Mouse (Mus musculus): ENCODE results near the gene Bri3bp.

Bri3bp gene

DNA sequence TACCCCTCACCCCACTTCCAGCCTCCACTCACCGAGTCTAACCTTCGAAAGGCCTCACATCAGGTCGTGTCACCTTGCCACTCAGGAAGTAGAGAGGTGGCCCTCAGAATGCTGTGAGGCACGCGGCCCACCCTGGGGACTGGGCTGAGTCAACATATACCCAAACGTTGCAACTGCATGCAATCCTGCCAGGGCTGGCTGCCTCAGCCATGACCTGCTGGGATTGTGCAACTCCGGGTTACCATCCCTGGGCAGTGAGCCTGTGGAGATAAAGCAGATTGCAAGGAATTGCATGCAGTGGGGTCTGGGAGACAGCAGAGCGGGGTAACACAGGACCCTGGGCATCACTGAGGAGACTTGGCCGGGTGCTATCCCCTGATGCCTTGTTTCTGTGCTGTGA lies 11.2 kb downstream of the Bri3bp start:
- in situ Hi-C loops (cut with MboI) = no loop called here

- in situ Hi-C loops (cut with MboI) = no loop called here
Observed at GRCm38 (mm10) chr5:125456100-125456499, 14.7 kb downstream of the Bri3bp start.

DNA sequence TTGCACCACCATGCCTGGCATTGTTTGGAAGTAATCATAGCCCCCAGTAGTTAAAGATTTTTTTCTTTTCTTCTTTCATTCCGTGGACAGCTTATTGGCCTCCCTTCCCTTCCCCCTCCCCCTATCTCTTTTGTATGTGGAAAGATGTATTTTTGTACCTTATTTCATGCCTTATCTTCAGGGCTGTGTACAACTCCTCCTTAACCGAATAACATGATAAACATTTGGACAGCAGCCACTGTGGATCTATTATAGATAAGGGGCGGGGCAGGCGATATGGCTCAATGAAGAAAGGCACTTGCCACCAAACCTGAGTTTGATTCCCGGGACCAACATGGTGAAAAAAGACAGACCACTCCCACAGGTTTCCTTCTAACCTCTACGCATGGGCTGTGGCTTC lies 16.2 kb downstream of the Bri3bp start:
- in situ Hi-C loops (cut with MboI) = no loop called here

GRCm38 (mm10) chr5:125460574-125460973 lies 19.2 kb downstream of the Bri3bp start:
- in situ Hi-C loops (cut with MboI) = no loop called here

- in situ Hi-C loops (cut with MboI) = no loop called here
Observed at GRCm38 (mm10) chr5:125461868-125462445, 20.6 kb downstream of the Bri3bp start.

DNA sequence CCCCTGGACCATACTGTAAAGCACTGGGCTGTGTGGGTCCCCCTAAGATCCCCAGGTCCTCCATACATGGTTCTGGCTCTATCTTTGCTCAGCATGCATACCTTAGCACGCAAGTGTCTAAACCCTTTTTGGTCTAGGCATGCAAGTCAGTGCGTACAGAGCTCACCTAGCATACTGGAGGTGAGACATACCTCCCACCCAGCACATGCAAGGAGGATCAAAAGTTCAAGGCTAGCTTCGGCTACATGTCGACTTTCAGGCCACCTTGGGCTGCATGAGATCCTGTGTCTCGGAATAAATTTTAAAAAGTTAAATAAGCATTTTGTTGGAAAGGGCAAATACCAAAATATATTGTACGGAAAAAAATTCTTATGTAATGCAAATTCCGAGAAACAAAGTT lies 23.8 kb downstream of the Bri3bp start:
- in situ Hi-C loops (cut with MboI) = no loop called here

GRCm38 (mm10) chr5:125465701-125466106 lies 24.3 kb downstream of the Bri3bp start:
- in situ Hi-C loops (cut with MboI) = no loop called here

DNA sequence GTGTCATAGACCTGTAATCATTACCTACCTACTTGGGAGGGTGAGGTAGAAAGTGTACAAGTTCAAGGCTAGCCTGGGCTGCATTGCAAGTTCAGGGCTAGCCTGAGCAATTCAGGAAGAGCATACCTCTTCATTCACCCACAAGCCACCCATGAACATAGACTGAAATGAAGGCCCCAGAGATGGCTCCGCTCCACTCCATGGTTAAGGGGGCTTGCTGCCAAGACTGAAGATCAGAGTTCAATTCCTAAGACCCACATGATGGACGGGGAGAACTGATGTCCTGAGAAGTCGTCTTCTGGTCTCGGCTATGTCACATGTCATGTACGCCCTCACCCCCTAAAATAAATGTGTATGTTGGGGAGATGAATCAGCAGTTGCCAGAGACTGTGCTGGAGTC lies 25.1 kb downstream of the Bri3bp start:
- in situ Hi-C loops (cut with MboI) = no loop called here

- in situ Hi-C loops (cut with MboI) = no loop called here
Observed at GRCm38 (mm10) chr5:125467261-125467660, 25.9 kb downstream of the Bri3bp start.

GRCm38 (mm10) chr5:125470713-125471112 lies 29.3 kb downstream of the Bri3bp start:
- in situ Hi-C loops (cut with MboI) = no loop called here

DNA sequence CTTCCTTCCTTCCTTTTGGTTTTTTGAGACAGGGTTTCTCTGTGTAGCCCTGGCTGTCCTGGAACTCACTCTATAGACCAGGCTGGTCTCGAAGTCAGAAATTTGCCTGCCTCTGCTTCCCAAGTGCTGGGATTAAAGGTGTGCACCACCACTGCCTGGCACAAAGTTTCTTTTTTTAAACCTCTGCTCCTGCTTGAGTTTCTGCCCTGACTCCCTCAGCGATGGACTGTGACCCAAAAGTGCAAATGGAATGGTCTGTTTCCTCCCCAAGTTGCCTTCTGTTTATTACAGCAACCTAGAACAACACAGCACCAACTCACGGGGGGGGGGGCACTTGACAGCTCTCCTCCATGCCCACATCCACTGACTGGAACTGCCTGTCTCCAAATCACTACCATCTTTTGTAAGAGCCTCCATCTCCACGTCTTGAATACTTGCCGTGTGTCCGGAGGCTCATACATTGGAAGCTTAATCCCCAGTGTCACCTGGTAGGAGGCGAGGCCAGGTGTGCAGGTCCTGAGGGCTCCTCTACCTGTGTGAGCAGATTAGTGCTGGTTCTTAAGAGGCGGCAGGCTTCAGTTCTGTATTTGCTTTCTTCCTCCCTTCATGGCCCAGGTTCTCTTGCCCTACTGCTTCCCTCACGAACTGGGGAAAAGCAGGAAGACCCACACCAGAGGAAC lies 31.6 kb downstream of the Bri3bp start:
- in situ Hi-C loops (cut with MboI) = no loop called here

DNA sequence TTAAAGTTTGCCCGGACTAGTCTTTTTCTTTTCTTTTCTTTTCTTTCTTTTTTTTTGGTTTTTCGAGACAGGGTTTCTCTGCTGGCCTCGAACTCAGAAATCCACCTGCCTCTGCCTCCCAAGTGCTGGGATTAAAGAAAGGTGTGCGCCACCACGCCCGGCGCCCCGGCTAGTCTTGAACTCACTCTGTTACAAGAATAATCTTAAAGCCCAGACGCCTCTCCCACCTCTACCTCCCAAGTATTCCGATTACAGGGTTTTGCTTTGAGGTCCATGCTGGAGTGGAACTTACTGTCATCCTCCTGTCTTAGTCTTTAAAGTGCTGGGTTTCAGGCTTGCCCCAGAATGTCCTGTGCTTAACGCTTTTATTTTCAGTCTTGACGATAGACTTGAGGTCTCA lies 33.7 kb downstream of the Bri3bp start:
- in situ Hi-C loops (cut with MboI) = no loop called here

DNA sequence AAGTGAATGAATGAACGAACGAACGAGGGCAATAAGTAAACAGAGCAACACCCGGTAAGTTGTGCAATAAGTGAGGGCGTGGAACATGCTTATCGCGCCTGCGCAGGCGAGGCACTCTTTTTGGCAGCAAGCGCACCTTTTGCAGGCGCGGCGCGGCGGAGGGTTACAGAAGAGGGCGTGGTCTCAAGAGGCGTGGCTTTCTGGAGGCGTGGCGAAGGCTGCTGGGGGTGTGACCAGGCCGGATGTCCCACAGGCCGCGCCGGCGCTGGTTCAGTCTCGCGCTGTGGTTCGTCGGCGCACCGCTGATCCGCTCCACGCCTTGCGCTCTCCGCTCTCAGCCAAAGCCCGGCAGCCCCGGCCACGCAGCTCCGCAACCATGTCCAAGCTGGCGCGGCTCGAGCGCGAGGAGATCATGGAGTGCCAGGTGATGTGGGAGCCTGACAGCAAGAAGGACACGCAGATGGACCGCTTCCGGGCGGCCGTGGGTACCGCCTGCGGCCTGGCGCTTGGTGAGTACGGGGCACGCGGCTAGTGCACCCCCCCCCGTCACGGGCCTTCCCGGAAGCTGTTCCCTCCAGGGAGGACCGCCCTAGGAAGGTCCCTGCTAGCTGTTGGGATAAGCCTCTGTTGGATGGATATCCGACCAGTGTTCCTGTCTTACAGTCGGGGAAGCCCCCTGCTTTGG lies 34.4 kb downstream of the Bri3bp start, which contains the start of gene Aacs:
Gene Aacs (plus strand): TSS at position 214 of the 685 bp plus-strand sequence.
- in situ Hi-C loops (cut with MboI) = no loop called here

- in situ Hi-C loops (cut with MboI) = no loop called here
Observed at GRCm38 (mm10) chr5:125476286-125476625, 34.9 kb downstream of the Bri3bp start.

DNA sequence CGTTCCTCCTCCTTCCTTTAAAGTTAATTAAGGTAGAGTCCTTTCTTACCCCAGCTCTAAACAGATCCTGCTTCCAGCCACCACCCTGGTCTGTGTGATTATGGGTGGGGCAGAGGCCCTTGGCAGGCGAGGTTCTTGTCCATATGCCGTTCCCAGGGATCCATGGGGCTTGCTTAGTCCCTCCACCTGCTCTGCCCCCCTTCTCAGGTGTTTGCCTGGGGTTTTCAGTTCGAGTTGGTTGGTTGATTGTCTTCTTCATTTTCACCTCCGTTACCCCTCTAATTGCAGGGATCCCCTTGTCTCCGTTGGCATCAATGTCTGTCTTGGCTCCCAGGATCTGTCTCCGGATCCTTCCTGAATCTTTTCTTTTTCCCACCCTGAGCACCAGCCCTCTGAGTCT lies 35.4 kb downstream of the Bri3bp start:
- in situ Hi-C loops (cut with MboI) = no loop called here

DNA sequence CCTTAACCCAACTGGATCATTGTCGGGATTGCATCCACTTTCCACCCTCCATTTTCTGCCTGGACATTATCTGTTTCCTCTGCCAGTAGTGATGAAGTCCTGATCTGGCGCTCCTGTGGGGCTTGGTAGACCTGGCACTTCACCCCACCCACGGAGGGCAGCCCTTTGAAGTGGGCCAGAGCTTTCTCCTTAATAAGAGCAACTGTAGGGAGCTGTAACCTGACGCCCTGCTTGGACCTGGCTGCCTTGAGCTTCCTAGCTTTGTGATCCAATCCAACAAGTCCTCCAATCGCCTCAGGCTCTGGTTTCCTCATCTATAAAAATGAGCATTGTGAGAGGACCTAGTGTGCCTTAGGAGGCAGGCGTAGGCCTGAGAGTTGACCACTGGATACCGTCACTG lies 36.2 kb downstream of the Bri3bp start:
- in situ Hi-C loops (cut with MboI) = no loop called here

- in situ Hi-C loops (cut with MboI) = no loop called here
Observed at GRCm38 (mm10) chr5:125478037-125478436, 36.7 kb downstream of the Bri3bp start.

GRCm38 (mm10) chr5:125479376-125479775 lies 38.0 kb downstream of the Bri3bp start:
- in situ Hi-C loops (cut with MboI) = no loop called here

DNA sequence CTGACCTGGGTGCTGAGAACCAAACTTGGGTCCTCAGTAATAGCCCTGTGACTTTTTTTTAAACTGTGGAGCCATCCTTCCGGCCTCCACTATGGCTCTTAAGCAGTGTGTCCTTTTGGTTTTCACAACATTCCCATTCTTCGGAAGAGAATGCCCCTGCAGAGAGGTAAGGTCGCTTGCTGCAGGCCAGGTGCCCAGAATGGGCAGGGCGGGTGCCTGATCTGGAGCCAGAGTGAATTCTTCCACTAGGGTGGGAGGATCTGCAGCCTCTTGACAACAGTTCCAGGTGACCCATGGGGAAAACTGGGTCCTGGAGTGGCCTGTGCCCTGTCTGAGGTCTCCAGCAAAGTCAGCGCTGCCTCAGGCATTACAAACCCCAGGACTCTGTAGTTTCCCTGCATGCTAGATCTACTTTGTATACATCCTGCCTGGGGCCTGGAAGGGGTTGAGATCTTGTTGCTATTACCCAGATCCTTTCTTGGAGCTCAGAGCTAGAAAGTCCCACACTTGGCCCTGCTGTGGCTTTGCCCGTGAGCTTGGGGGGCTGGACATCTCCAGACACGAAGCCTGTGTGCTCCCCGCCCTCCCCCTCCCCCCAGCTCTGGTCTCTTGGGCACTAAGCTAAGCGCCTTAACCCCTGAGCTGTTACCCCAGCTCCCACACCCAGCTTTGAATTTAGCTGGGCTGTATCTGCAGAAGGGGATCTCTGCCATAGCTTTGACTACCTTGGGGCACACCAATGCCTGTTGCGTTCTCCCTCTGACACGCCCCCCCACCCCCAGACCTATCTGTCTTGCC lies 39.3 kb downstream of the Bri3bp start:
- in situ Hi-C loops (cut with MboI) = no loop called here

GRCm38 (mm10) chr5:125482474-125482873 lies 41.1 kb downstream of the Bri3bp start:
- in situ Hi-C loops (cut with MboI) = no loop called here

DNA sequence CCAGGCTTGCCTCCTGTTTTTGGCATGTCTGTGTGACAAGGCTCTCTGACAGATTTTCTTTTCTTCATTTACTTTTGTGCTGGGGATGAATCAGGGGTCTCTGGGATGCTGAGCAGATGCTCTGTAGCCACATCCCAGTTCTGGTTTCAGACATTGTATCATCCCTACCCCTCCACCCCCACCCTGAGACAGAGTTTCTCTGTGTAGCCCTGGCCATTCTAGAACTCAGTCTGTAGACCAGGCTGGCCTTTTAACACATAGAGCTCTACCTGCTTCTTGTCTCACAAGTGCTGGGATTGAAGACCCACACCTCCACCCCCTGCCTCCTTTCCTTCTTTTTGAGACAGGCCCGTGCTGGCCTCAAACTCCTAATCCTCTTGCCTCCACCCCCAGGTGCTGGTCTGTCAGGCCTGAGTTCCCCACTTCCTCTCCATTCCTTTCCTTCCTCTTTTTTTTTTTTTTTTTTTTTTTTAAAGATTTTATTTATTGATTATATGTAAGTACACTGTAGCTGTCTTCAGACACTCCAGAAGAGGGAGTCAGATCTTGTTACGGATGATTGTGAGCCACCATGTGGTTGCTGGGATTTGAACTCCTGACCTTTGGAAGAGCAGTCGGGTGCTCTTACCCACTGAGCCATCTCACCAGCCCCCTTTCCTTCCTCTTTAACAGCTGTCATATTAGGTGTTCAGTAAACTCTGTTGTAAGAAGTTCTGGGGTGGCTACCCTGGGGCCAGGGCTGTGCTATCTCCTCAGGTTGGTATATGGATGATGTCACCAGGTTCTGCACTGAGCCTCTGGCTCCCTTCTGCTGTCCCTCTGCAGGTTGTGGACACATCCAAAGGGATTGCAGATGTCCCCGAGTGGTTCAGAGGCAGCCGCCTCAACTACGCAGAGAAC lies 42.6 kb downstream of the Bri3bp start:
- in situ Hi-C loops (cut with MboI) = no loop called here

Measured in mature B cell (primary cell).